ENCODE assay signal across 9 mouse cellular contexts in genomic region chr1:91456301-91456801, GRCm38 (mm10). TPM values are rescaled to one million over a fixed set of nuclear protein-coding genes. Genes with fewer than 3 reads are reported as not detected.
A peak's percentile ranks its signal among the peaks of the same experiment; 100 is the strongest.
DNase-seq lines count a peak whose midpoint lies in the region; ATAC-seq and TF ChIP-seq lines count a peak whose summit lies in the region.
"Had no signal": no experiment of that assay in that cellular context is flagged by ENCODE, and none has a peak within 500 bp of the region (broad histone marks: within the 10 kb centered on the region; RNA-seq: fewer than 3 reads in every experiment).

No protein-coding gene starts in this region.

- H3K4me2 ChIP-seq in midbrain, embryonic 14.5 days (ENCODE audit: low read length) = peak overlapping the region; percentile 24; the same call in 1 of the 2 replicates

- H3K9me3 ChIP-seq in midbrain, embryonic 14.5 days (ENCODE audit: control insufficient read depth, low read length) = no peaks in the 10 kb centered on the region

- WGBS in bone marrow, adult 2 months = 10% methylated on average over 11 of the region's 11 CpGs
- WGBS in midbrain, embryonic 14.5 days = 22% methylated on average over 11 of the region's 11 CpGs

- H3K4me1 ChIP-seq in bone marrow, adult 2 months (ENCODE audit: control insufficient read depth, insufficient read depth, low read length) = peaks cover 2% of the 10 kb centered on the region; the same call in 1 of the 2 replicates
- peaks cover 28% of the 10 kb centered on the region for H3K4me1 ChIP-seq in midbrain, embryonic 14.5 days (ENCODE audit: control insufficient read depth, insufficient read depth, low read length)

- no peak for TF ChIP-seq POLR2A in bone marrow, adult 2 months (IDR thresholded peaks at IDR 0.05; ENCODE audit: borderline replicate concordance, control insufficient read depth, low read depth, low read length)

- TF ChIP-seq CTCF in bone marrow, adult 2 months (IDR thresholded peaks at IDR 0.05; ENCODE audit: control insufficient read depth, insufficient read depth, low read length) = no peak

- no peak overlapping the region; the same call in 1 of the 2 replicates for H3K9ac ChIP-seq in midbrain, embryonic 14.5 days (replicated peaks; ENCODE audit: low read length)

- no peak for ATAC-seq in midbrain, embryonic 14.5 days (ENCODE audit: low FRiP score, low TSS enrichment)

- H3K27me3 ChIP-seq in midbrain, embryonic 14.5 days (ENCODE audit: control insufficient read depth, insufficient read depth, low read length) = no peaks in the 10 kb centered on the region; the same call in 1 of the 2 replicates

- no peak overlapping the region for H3K4me3 ChIP-seq in bone marrow, adult 2 months (replicated peaks; ENCODE audit: control insufficient read depth, low read depth, low read length)
- H3K4me3 ChIP-seq in midbrain, embryonic 14.5 days (replicated peaks; ENCODE audit: low read depth, low read length) = no peak overlapping the region
- H3K4me3 ChIP-seq: erythroblast, embryonic 14.5 days had no signal

- H3K36me3 ChIP-seq in midbrain, embryonic 14.5 days (ENCODE audit: control insufficient read depth, insufficient read depth, low read length) = no peaks in the 10 kb centered on the region

- H3K27ac ChIP-seq in bone marrow, adult 2 months (ENCODE audit: control insufficient read depth, insufficient read depth, low read depth, low read length, poor library complexity) = peak overlapping the region; percentile 70
- no peak overlapping the region for H3K27ac ChIP-seq in midbrain, embryonic 14.5 days (replicated peaks; ENCODE audit: low read depth, low read length)

- peak; percentile 79 for DNase-seq in Muller cell, postnatal 12 days (ENCODE audit: inconsistent ontology term)
- peak; percentile 14 to 44 for DNase-seq in gastrocnemius, postnatal 4 days (ENCODE audit: low spot score in 2 of 2)
- peak; percentile 43 for DNase-seq in induced T-regulatory cell, adult 2 months (ENCODE audit: low read depth)
- peak; percentile 57 for DNase-seq in liver
- DNase-seq in midbrain, embryonic 14.5 days = peak; percentile 61
- DNase-seq in urinary bladder, postnatal 25 days (ENCODE audit: low spot score) = peak; percentile 67
- DNase-seq in spleen, adult 12 weeks (ENCODE audit: low spot score) = no peak

RNA-seq across cellular contexts. Expression of gene Per2, which starts 2.8 kb away (rescaled TPM):
- 2.3 and 9.4 TPM in 2 replicates for polyA plus RNA-seq in bone marrow, adult 2 months (2011; ENCODE audit: insufficient read depth, insufficient read length, low replicate concordance, missing spikeins)
- total RNA-seq in gastrocnemius, postnatal 4 days (2021) = 1 to 10 TPM; 7.2 to 8.6 TPM
- 3.0 and 6.8 TPM in 2 replicates for polyA plus RNA-seq in midbrain, embryonic 14.5 days (2014; fragmentation: Nextera tagmentation; extraction: Ambion mirVana)

RNA-seq across cellular contexts. Expression of gene Traf3ip1, which starts 38.1 kb away (rescaled TPM):
- 2.7 and 6.8 TPM in 2 replicates for polyA plus RNA-seq in bone marrow, adult 2 months (2011; ENCODE audit: insufficient read depth, insufficient read length, low replicate concordance, missing spikeins)
- total RNA-seq in gastrocnemius, postnatal 4 days (2021) = 1 to 10 TPM; 4.4 to 4.5 TPM
- 8.6 and 9.2 TPM in 2 replicates for polyA plus RNA-seq in midbrain, embryonic 14.5 days (2014; fragmentation: Nextera tagmentation; extraction: Ambion mirVana)

RNA-seq across cellular contexts. Expression of gene Hes6, which starts 42.5 kb away (rescaled TPM):
- polyA plus RNA-seq in bone marrow, adult 2 months (2011; ENCODE audit: insufficient read depth, insufficient read length, low replicate concordance, missing spikeins) = 23.3 and 32.9 TPM in 2 replicates
- 10 to 100 TPM; 31.2 to 37.4 TPM for total RNA-seq in gastrocnemius, postnatal 4 days (2021)
- polyA plus RNA-seq in midbrain, embryonic 14.5 days (2014; fragmentation: Nextera tagmentation; extraction: Ambion mirVana) = 187 and 214 TPM in 2 replicates

RNA-seq across cellular contexts. Expression of gene Ilkap, which starts 57.7 kb away (rescaled TPM):
- polyA plus RNA-seq in bone marrow, adult 2 months (2011; ENCODE audit: insufficient read depth, insufficient read length, low replicate concordance, missing spikeins) = 111 and 202 TPM in 2 replicates
- total RNA-seq in gastrocnemius, postnatal 4 days (2021) = 10 to 100 TPM; 65.7 to 71.3 TPM
- polyA plus RNA-seq in midbrain, embryonic 14.5 days (2014; fragmentation: Nextera tagmentation; extraction: Ambion mirVana) = 132 and 141 TPM in 2 replicates
